Mouse (Mus musculus): ENCODE data around the gene Lcp2. TPM values are rescaled to one million over a fixed set of nuclear protein-coding genes. Genes with fewer than 3 reads are reported as not detected.
"Not testable (repeated sequence)": the region's sequence is repeated elsewhere in the genome, so short reads cannot be mapped to it uniquely, and the experiment has no call there.

Lcp2 gene
- total RNA-seq, 2 experiments from 2014 or later: 2.9 to 4.0 TPM

DNA sequence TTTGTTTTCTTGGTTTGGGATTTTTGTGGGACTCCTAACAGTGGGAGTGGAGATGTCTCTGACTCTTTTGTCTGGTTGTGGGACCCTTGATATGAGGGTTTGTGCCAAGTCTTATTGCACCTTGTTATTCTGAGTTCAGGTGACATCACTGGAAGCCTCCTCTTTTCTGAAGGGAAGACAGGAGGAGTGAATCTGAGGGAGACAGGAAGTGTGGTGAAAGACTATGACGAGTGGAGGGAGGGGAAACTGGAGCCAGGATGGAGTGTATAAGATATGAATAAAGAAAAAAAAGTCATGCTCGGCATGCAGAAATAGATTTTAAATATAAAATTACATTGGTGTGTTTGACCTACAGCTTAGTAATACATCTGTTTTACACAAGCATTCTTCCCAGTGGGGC, 37.9 kb downstream of the Lcp2 start:
- DNase-seq (ENCODE audit: low spot score in 2 of 2): no peak

DNA sequence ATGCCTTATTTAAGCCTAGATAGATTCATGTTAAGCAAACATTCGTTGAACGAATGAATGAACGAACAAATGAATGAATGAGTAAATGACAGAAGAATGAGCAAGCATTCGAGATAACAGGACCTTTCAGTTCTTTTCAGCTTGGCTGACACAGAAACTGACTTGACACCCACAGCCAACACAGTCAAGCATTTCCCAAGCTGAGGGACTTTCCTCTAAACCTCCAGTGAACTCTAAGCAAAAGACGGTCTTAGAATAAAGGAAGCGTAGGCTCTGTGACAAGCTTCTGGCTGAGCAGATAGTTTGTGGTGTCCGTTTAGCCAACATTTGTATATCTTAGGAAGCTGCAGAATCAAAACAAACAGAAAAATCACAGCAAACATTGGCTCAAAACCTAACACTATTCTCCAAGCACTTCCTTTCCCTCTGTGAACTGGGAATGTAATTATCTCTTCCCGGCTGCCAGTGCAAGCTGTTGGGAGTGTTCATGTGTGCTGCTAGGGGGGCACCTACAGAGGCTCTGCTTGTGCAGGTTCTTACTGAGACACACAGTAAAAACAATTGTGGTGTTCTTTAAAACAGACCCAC, 39.5 kb downstream of the Lcp2 start:
- no peak for DNase-seq (ENCODE audit: low spot score in 2 of 2)

DNA sequence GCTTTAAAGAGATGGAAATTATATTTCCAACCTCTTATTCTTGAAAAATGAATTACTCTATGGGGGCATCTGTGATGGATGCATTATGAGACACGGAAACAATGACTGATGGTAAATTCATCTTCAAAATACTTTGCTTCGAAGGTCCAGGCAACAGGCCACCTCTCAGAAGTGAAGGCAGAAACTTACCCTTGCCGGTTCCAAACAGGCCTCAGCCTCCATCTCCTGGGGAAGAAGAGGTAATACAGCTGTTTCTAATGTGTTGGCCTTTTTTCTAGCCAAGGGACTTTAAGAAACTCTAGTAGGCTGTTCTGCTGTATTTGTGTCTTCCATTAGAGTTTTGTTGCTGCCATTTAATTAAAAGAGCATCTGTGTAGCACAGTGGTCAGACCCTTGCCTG, 40.3 kb downstream of the Lcp2 start:
- no peak for DNase-seq (ENCODE audit: low spot score in 2 of 2)

DNA sequence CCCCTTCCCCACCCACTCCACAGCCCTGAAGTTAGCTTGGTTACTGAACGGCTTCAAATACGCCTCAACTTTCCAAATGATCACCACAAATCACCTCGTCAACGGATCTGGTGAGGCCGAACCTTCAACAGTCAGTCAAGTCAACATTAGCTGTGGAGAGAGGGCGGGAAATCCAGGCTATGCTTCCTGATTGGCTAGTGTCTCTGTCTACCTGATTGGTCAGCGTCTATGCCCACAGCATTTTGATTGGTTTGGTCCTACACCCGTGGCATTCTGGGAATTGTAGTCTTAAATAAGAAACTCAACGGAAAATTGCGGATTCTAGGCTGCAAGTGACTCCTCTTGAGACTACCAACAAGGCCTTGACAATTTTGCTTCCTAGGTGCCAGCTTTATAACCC, 51.7 kb downstream of the Lcp2 start, which contains the start of gene 4930469K13Rik:
TSS of gene 4930469K13Rik (minus strand) at position 133 of the 400 bp plus-strand sequence.
- no peak for DNase-seq (ENCODE audit: low spot score in 2 of 2)

DNA sequence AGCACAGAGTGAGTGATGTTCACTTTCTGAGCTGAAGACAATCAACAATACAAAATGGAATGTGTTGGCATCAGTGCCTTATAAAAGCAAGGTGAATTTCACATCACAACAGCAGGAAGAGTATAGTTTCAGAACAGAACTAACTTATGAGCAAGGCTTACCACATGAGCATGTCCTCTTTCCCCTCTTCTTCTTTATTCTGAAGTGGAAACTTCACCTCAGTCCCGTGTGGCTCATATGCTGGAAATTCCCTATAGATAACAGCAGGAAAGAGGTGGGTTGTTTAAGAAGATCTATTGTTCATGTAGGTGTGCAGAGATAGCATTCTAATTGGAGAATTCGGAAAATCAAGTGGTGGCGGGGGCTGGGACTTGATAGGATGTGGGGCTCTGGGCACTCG, 55.1 kb downstream of the Lcp2 start:
- DNase-seq (ENCODE audit: low spot score in 2 of 2): no peak

DNA sequence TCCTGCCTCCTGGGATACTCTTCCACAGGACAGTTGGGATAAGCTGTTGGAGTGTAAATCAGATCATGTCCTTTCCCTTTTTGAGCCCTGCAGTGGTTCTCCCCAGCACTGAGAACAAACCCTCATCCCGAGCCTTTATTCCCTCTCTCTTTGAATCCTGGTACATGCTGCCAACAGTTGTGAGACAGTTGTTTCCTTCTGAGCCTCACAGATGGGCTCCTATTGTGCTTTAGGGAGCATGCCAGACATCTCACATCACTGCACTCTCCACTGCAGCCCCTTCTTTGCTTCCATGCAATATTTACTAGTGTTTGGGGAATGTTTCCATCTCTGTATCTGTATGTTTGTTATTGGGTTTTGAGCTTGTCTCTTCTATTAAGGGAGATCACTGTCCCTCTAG, 58.2 kb downstream of the Lcp2 start:
- DNase-seq (ENCODE audit: low spot score in 2 of 2): no peak

DNA sequence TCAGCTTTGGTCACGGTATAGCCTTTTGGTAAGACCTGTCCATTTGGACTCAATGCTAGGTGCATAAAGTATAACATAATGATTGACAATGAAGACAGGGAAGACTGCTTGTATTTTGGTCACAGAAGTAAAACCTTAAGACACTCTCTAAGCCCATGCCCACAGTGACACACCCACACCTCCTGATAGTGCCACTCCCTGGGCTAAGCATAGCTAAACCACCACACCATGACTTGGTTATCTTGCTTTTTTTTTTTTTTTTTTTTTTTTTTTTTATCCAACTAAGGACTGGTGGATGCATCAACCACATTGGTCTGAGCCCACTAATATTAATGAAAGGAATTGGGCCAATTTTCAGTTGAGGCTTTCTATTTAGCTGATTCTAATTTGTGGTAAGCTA, 62.5 kb downstream of the Lcp2 start:
- DNase-seq (ENCODE audit: low spot score in 2 of 2): no peak

DNA sequence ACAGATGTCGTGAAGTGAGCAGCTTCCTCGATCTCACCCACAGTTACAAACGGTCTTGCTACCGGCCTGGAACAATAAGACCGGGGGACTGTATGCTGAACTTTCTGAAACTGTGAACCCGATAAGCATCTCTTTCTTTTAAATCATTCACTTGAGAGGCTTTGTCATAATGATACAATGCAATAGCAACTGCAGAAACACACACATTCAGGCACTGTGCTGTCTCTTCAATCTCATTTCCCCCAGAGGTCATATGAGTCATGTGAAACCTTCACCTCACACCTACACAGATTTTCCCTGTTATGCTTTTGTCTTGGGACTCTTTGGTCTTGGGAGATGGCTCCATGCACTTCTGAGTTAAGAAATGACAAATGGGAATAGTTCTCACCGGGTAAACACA, 65.2 kb downstream of the Lcp2 start:
- DNase-seq (ENCODE audit: low spot score in 2 of 2): no peak

DNA sequence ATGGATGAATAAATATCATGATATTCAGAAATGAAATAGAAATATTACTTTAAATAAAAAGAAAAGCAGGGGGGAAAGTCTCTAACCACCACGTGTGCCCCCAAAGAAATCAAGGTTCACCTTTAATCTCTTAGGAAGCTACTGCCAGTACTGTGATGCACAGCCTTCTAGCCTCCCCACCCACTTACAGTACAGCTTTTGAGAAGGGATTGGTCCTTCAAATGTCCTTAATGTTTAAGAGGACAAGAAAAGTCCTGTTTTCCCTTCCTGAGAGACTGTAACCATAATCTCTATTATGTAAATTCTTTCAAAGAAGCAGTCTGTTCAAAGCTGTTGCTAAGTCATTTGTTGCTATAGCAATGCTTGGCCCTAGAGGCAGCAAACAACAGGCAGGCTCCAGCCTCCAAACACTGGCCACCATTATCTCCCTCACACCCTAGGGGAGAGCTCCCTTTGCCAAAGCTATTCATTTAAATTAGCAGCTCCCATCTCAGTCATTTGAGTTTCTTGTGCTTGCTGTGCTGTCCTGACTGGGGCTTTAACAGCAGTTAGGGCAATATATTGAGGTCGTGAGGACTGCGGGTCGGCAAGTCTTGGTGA, 66.2 kb downstream of the Lcp2 start:
- DNase-seq (ENCODE audit: low spot score in 2 of 2): no peak

DNA sequence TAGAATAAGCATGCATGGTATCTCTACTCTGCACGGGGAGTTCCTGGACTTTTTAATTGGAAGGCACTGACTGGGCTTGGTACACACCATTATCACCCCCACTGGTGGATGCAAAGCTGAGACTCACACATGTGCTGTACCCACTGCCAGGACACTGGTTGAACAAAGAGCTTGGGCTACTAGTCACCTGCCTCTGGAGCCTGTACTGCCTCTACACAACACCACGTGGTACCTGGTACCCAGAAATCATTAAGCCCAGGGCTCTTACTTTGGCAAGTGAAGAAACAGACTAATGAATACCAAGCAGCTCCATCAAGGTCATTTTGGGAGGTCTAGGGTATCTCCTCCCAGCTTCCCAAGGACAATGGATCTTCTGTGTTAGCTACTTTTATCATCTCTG, 67.0 kb downstream of the Lcp2 start:
- no peak for DNase-seq (ENCODE audit: low spot score in 2 of 2)

DNA sequence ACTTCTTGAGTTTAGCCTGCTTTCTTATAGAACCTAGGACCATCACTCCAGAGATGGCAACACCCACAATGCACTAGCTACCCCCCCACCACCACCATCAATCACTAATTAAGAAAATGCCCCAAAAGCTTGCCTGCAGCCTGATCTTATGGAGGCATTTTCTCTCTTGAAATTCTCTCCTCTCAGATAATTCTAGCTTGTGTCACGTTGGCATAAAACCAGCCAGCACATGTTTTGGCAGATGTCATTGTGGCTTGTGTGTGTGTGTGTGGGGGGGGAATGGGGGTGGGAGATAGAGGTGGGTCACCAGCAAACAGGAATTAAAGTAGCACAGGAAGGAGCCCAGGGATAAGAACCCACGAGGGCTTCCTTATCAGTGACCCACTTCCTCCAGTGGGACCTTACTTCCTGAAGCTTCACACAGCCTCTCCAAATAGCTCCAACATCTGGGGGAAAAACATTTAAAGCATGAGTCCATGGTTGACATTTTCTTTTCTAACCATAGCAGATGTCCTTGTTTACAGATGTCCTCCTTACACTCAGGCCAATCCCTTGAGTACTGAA, 69.9 kb downstream of the Lcp2 start:
- no peak for DNase-seq (ENCODE audit: low spot score in 2 of 2)

DNA sequence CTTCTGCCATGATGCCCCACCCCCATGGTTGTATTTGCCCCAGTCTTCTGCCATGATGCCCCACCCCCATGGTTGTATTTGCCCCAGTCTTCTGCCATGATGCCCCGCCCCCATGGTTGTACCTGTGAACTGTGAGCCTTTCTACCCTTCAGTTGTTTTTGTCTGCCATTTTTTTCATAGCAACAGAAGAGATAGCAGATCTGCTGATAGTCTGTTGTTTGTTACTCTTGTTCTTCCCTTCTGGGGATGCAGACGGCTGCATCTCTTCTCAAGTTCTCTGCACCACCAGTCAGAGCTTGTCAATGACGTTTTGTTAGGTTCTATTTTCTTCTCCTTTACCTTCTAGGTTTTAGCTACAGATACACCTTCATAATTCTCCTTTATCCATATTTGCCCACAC, 70.9 kb downstream of the Lcp2 start:
- no peak for DNase-seq (ENCODE audit: low spot score in 2 of 2)

DNA sequence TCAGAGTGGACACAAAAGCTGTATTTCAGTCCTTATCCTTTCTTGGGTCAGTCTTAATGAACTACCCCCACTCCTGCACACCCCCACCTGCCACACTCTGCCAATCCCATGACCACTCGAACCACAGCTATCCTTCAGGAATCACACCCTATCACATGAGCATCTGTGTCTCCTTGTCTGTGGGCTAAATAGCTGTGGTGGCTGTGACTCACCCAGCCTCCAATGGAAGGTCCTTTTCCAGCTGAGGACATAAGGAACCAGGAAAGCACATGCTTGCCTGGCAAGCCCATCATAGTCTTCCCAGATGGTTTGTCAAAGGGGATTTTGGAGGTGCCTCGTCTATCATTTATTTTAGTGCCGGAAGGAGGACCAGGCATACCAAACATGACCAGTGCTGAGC, 71.6 kb downstream of the Lcp2 start:
- DNase-seq (ENCODE audit: low spot score in 2 of 2): no peak

DNA sequence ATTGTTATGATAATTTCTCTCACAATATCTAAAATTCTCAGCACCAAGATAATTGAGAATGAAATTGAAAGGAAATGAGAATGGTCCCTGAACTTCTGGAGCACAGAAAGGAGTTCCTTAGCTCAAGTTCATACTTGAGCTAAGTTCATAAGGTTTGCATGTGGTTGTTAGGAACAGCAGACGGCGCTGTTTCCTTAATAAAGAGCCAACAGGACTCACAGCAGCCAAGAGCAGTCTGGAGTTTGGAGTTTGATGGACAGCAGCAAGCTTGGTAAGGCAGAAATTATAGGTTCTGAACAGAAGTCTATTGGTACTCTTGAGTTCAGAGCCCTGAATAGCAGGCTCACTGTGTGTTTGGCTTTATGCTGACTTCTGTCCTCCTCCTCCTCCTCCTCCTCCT, 76.4 kb downstream of the Lcp2 start:
- DNase-seq (ENCODE audit: low spot score in 2 of 2): peak; percentile 7 to 24

DNA sequence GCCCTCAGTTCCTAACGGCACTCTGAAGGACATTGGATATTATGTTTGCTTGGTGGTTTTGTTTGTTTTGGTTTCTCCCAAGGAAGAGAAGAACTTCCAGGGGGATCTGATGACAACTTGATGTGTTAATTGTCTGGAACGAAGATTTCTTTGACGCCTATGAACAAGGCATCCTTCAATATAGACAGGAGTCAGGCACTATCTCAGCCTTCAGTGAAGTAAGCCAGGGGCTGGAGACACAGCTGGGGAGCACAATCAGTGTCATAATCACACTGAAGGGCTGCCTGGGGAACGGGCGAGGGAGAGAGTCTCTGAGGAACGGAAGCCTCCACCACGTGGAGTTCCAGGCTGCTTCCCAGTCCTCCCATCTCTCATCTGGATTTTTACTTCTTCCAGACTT, 78.1 kb downstream of the Lcp2 start:
- DNase-seq (ENCODE audit: low spot score in 2 of 2): no peak

DNA sequence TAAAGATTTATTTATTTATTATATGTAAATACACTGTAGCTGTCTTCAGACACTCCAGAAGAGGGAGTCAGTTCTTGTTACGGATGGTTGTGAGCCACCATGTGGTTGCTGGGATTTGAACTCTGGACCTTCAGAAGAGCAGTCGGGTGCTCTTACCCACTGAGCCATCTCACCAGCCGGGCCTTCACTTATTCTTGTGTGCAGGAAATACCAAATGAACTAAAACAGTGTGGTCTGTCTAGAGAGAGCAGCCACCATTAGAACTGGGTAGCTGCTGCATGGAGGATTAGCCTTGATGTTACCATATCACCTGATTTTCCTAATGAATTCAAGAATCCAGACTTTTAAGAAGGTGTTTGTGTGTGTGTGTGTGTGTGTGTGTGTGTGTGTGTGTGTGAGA, 79.0 kb downstream of the Lcp2 start:
- not testable (repeated sequence) for DNase-seq (ENCODE audit: low spot score in 2 of 2)

DNA sequence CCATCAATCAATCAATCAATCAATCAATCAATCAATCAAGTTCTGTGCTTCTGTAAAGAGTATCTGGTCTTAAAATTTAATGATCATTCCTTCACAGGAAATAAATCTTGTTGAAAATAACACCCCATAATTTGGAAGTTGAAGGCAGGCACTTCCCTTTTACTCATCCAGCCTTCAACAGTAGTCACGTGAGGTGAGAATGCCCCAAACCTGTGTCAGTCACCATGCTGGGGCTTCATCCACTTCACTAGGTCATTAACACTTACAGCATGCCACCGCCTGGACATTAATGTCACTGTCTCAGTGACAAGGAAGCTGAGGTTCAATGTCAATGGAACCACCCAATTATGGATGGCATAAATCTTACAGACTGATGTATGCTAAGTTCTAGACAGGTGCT, 81.7 kb downstream of the Lcp2 start:
- no peak for DNase-seq (ENCODE audit: low spot score in 2 of 2)

DNA sequence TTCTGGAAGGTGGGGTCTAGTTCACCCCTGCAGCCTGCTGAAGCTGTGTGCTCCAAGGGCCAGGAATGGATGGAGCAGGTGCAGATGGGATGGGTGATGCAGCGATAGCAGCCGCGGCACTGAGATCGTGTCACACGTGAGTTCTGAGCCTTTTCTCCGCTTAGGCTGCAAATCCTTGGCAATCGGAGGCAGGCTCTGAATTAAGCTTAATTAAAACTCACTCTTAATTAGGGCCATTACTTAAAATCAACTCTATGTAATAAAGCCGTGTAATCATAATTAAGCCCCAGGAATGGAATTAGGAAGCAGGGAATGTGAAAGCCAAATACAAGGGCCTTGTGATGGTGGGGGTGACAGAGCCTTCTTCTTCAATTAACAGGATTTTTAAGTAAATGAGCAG, 92.6 kb downstream of the Lcp2 start:
- DNase-seq (ENCODE audit: low spot score in 2 of 2): no peak

Other genes starting within 250 kb of the Lcp2 start
- under 1 TPM; 0.21 to 0.26 TPM for gene Kcnmb1, start 83.9 kb upstream of the Lcp2 start, total RNA-seq (2021)
- 10 to 100 TPM; 25.2 to 32.8 TPM for gene Kcnip1, start 53.8 kb upstream of the Lcp2 start, total RNA-seq (2021)
- gene 4930469K13Rik, start 51.6 kb downstream of the Lcp2 start, total RNA-seq (2021): not detected
- gene Foxi1, start 161.2 kb downstream of the Lcp2 start, total RNA-seq (2021): under 1 TPM in 1 of 2 experiments, not detected in 1; 0.14 TPM

All from left cerebral cortex, adult 18-20 months (tissue).